Mouse (Mus musculus) MEL (cell line): ENCODE measurements at regions not wholly inside any gene's neighbourhood (a gene's known extent, or its start where the extent isn't known, plus 50 kb on each side); places are given as distances from the start of the nearest gene placed in this dataset.

ENCODE experiments used
- DNase-seq: peaks from one replicate; pipeline ENCODE4 v3.0.0; 2011; ENCODE audit warnings: low read depth, low spot score
- H3K27ac ChIP-seq: 2 replicates; pipeline ENCODE4 v1.5.1; 2012; ENCODE audit warnings: low read depth, mild to moderate bottlenecking, control low read depth, low read length, moderate library complexity; ENCODE audit not compliant: control insufficient read depth
- H3K27me3 ChIP-seq, 2 experiments: fragments of 150-350 bp in 1 of 2; sonication (generic) in 1 of 2; 2 replicates each; pipeline ENCODE4 v1.6.1; 2012; ENCODE audit warnings: low read length in 2 of 2, mild to moderate bottlenecking in 2 of 2, improper control_type of control experiment in 1 of 2, moderate library complexity in 1 of 2; ENCODE audit not compliant: insufficient read depth in 2 of 2, control insufficient read depth in 1 of 2
- H3K36me3 ChIP-seq, 2 experiments: 2 replicates each; pipeline ENCODE4 v1.6.1; 2012 to 2014; ENCODE audit warnings: low read length in 2 of 2, improper control_type of control experiment in 1 of 2, inconsistent platforms in 1 of 2, mild to moderate bottlenecking in 1 of 2; ENCODE audit not compliant: insufficient read depth in 2 of 2, control insufficient read depth in 1 of 2
- H3K4me1 ChIP-seq, 2 experiments: fragments of 150-350 bp in 1 of 2; sonication (generic) in 1 of 2; 2 replicates each; pipeline ENCODE4 v1.6.1; 2012; ENCODE audit warnings: low read length in 2 of 2, improper control_type of control experiment in 1 of 2, mild to moderate bottlenecking in 1 of 2; ENCODE audit not compliant: insufficient read depth in 2 of 2, control insufficient read depth in 1 of 2
- H3K4me3 ChIP-seq, 2 experiments: fragments of 150-350 bp in 1 of 2; sonication (generic) in 1 of 2; 2 replicates each; pipeline ENCODE4 v1.5.1; 2012; ENCODE audit warnings: low read depth in 2 of 2, low read length in 2 of 2, mild to moderate bottlenecking in 2 of 2, moderate library complexity in 2 of 2, control low read depth in 1 of 2, improper control_type of control experiment in 1 of 2; ENCODE audit not compliant: control insufficient read depth in 1 of 2, insufficient read depth in 1 of 2
- H3K79me2 ChIP-seq: 2 replicates; pipeline ENCODE4 v1.6.1; 2012; ENCODE audit warnings: mild to moderate bottlenecking, low read length, moderate library complexity; ENCODE audit not compliant: control insufficient read depth, poor library complexity, insufficient read depth
- H3K9ac ChIP-seq: 2 replicates; pipeline ENCODE4 v1.6.1; 2012; ENCODE audit warnings: low read depth, mild to moderate bottlenecking, control low read depth, low read length, moderate library complexity; ENCODE audit not compliant: control insufficient read depth, poor library complexity, severe bottlenecking
- H3K9me3 ChIP-seq: fragments of 150-350 bp; sonication (generic); replicated peaks from 2 replicates; pipeline ENCODE4 v1.6.1; 2012; ENCODE audit warnings: mild to moderate bottlenecking, low read length, improper control_type of control experiment, moderate library complexity; ENCODE audit not compliant: insufficient read depth
- CHD1 ChIP-seq: IDR thresholded peaks from 2 replicates; pipeline ENCODE4 v1.6.1; 2012; ENCODE audit warnings: low read depth, mild to moderate bottlenecking, inconsistent platforms, low read length, improper control_type of control experiment
- ELF1 ChIP-seq: IDR thresholded peaks from 2 replicates; pipeline ENCODE4 v1.6.1; 2014; ENCODE audit warnings: low read depth, mild to moderate bottlenecking, inconsistent platforms, low read length, improper control_type of control experiment, moderate library complexity
- MAX ChIP-seq: IDR thresholded peaks from 2 replicates; pipeline ENCODE4 v1.6.1; 2011; ENCODE audit warnings: low read length, improper control_type of control experiment
- RAD21 ChIP-seq: IDR thresholded peaks from 2 replicates; pipeline ENCODE4 v1.6.1; 2011; ENCODE audit warnings: mild to moderate bottlenecking, low read depth, low read length, improper control_type of control experiment
- TAL1 ChIP-seq: IDR thresholded peaks from 2 replicates; pipeline ENCODE4 v1.6.1; 2012; ENCODE audit warnings: mild to moderate bottlenecking, inconsistent platforms, low read length, moderate library complexity, mixed read lengths
- TCF12 ChIP-seq: IDR thresholded peaks from 2 replicates; pipeline ENCODE4 v1.6.1; 2014; ENCODE audit warnings: low read depth, mild to moderate bottlenecking, inconsistent platforms, low read length, improper control_type of control experiment, moderate library complexity
- UBTF ChIP-seq: IDR thresholded peaks from 2 replicates; pipeline ENCODE4 v1.6.1; 2012; ENCODE audit warnings: low read depth, mild to moderate bottlenecking, inconsistent platforms, low read length, improper control_type of control experiment, moderate library complexity, borderline replicate concordance; ENCODE audit not compliant: insufficient read depth
- ZC3H11A ChIP-seq: IDR thresholded peaks from 2 replicates; pipeline ENCODE4 v1.6.1; 2012; ENCODE audit warnings: low read depth, mild to moderate bottlenecking, inconsistent platforms, low read length, improper control_type of control experiment
- ZMIZ1 ChIP-seq: IDR thresholded peaks from 2 replicates; pipeline ENCODE4 v1.6.1; 2012; ENCODE audit warnings: low read depth, mild to moderate bottlenecking, inconsistent platforms, low read length, improper control_type of control experiment, moderate library complexity
- ZNF384 ChIP-seq: IDR thresholded peaks from 2 replicates; pipeline ENCODE4 v1.6.1; 2012; ENCODE audit warnings: low read depth, mild to moderate bottlenecking, inconsistent platforms, low read length, improper control_type of control experiment

GRCm38 (mm10) chr7:74683979-74684378 is 129.4 kb upstream of the Slco3a1 start:
- Histone ChIP-seq H3K27ac (no peak overlapping the region), H3K4me1 (no peaks in the 10 kb centered on the region), H3K79me2 (no peaks in the 10 kb centered on the region), H3K9ac (no peak overlapping the region), H3K4me3 (no peak overlapping the region), H3K9me3 (no peaks in the 10 kb centered on the region), H3K27me3 (no peaks in the 10 kb centered on the region), H3K36me3 (no peaks in the 10 kb centered on the region)
- no peak for TF ChIP-seq ELF1
- TF ChIP-seq ZMIZ1 = no peak
- TF ChIP-seq TCF12 = no peak
- no peak for DNase-seq

- TF ChIP-seq ZNF384 (no peak), UBTF (no peak), RAD21 (no peak), MAX (no peak)
- H3K9ac ChIP-seq = no peak overlapping the region
- no peaks in the 10 kb centered on the region for H3K27me3 ChIP-seq
- no peaks in the 10 kb centered on the region for H3K4me1 ChIP-seq
- H3K36me3 ChIP-seq = no peaks in the 10 kb centered on the region
- H3K79me2 ChIP-seq = no peaks in the 10 kb centered on the region
- H3K4me3 ChIP-seq = no peak overlapping the region
- no peak overlapping the region for H3K27ac ChIP-seq
- DNase-seq = no peak
- no peaks in the 10 kb centered on the region for H3K9me3 ChIP-seq
Observed at GRCm38 (mm10) chr7:74673626-74674295, 119.2 kb upstream of the Slco3a1 start.

- Histone ChIP-seq H3K36me3 (no peaks in the 10 kb centered on the region), H3K27ac (no peak overlapping the region), H3K27me3 (no peaks in the 10 kb centered on the region), H3K9me3 (no peaks in the 10 kb centered on the region), H3K4me3 (no peak overlapping the region), H3K9ac (no peak overlapping the region), H3K79me2 (no peaks in the 10 kb centered on the region), H3K4me1 (no peaks in the 10 kb centered on the region)
- DNase-seq = no peak
- TF ChIP-seq TAL1 (no peak), ZC3H11A (no peak), CHD1 (no peak)
- TF ChIP-seq, all 39 proteins: peak for 0
Observed at GRCm38 (mm10) chr7:74669110-74669509, 114.5 kb upstream of the Slco3a1 start.
